In the genomic region with DNA sequence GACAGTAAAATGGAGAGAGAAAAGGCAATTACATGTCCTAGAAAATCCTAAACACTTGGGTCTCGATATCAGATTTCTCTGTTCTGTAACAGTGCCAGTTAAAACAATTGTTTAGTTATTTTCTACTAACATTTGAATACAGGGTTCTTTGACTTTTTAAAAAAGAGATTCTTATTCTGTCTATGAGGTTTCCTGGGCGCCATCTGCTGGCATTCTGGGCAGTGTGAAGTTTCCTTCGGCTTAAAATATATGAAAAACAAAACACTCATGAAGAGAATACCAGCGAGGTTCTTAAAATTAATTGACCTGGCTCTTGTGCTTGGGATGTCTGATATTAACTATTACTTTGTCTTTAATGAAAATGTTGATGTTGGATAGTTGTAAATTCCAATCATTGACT, we compare ENCODE assay signal across 9 mouse cellular contexts. TPM values are rescaled to one million over a fixed set of nuclear protein-coding genes. Genes with fewer than 3 reads are reported as not detected.
DNase-seq lines count a peak whose midpoint lies in the region; ATAC-seq and TF ChIP-seq lines count a peak whose summit lies in the region.
"Had no signal": no experiment of that assay in that cellular context is flagged by ENCODE, and none has a peak within 500 bp of the region (broad histone marks: within the 10 kb centered on the region; RNA-seq: fewer than 3 reads in every experiment).

No protein-coding gene starts in this region.

- DNase-seq in cerebellum, adult 18-20 months: peak; percentile 55 to 58
- DNase-seq in cerebellum, adult 9-11 months: no peak
- DNase-seq in kidney, adult 2 months: peak; percentile 17
- DNase-seq in A20 (ENCODE audit: low read depth, low spot score): peak; percentile 35
- DNase-seq in induced T-regulatory cell, adult 2 months (ENCODE audit: low read depth): peak; percentile 25
- DNase-seq in thymus, postnatal 14 days: peak; percentile 17
- no peak for DNase-seq in forebrain, embryonic 11.5 days (ENCODE audit: low spot score)

- TF ChIP-seq CTCF in kidney, adult 2 months (conservative IDR thresholded peaks at IDR 0.05; ENCODE audit: insufficient read depth, insufficient read length, low read depth, low read length): peak; percentile 33

- 38% methylated on average over 4 of the region's 4 CpGs for WGBS in kidney, adult 2 months
- 51% methylated on average over 4 of the region's 4 CpGs for WGBS in kidney, embryonic 16.5 days
- 69% methylated on average over 4 of the region's 4 CpGs for WGBS in forebrain, embryonic 11.5 days

- no peak overlapping the region for H3K9ac ChIP-seq in kidney, embryonic 16.5 days (replicated peaks; ENCODE audit: low read length)
- no peak overlapping the region for H3K9ac ChIP-seq in forebrain, embryonic 11.5 days (ENCODE audit: low read length)
- H3K9ac ChIP-seq: embryonic facial prominence, embryonic 13.5 days had no signal

- H3K36me3 ChIP-seq in kidney, adult 2 months (ENCODE audit: control insufficient read depth, insufficient read depth, low read length): peaks cover 5% of the 10 kb centered on the region
- H3K36me3 ChIP-seq in kidney, embryonic 16.5 days (ENCODE audit: insufficient read depth, low read length): peaks cover 14% of the 10 kb centered on the region
- H3K36me3 ChIP-seq in forebrain, embryonic 11.5 days (ENCODE audit: control insufficient read depth, insufficient read depth, low read length): no peaks in the 10 kb centered on the region; the same call in 1 of the 2 replicates

- H3K9me3 ChIP-seq in kidney, embryonic 16.5 days (ENCODE audit: low read length): no peaks in the 10 kb centered on the region
- H3K9me3 ChIP-seq in forebrain, embryonic 11.5 days (ENCODE audit: control insufficient read depth, low read length): no peaks in the 10 kb centered on the region
- H3K9me3 ChIP-seq: embryonic facial prominence, embryonic 13.5 days had no signal

- H3K4me2 ChIP-seq in kidney, embryonic 16.5 days (replicated peaks; ENCODE audit: low read depth, low read length): no peak overlapping the region
- no peak overlapping the region for H3K4me2 ChIP-seq in forebrain, embryonic 11.5 days (ENCODE audit: low read depth, low read length, severe bottlenecking)
- H3K4me2 ChIP-seq: embryonic facial prominence, embryonic 13.5 days had no signal

- H3K4me1 ChIP-seq in kidney, adult 2 months (ENCODE audit: control insufficient read depth, insufficient read depth, low read length): peaks cover 6% of the 10 kb centered on the region; the same call in 1 of the 2 replicates
- peaks cover 10% of the 10 kb centered on the region; the same call in 1 of the 2 replicates for H3K4me1 ChIP-seq in kidney, embryonic 16.5 days (ENCODE audit: insufficient read depth, low read length)
- H3K4me1 ChIP-seq in forebrain, embryonic 11.5 days (replicated peaks; ENCODE audit: control insufficient read depth, insufficient read depth, low read length): no peaks in the 10 kb centered on the region

- H3K27ac ChIP-seq in kidney, adult 2 months (ENCODE audit: insufficient read depth, low read depth, low read length): no peak overlapping the region
- no peak overlapping the region for H3K27ac ChIP-seq in kidney, embryonic 16.5 days (ENCODE audit: low read length)
- H3K27ac ChIP-seq in forebrain, embryonic 11.5 days (ENCODE audit: low read depth, low read length): no peak overlapping the region
- H3K27ac ChIP-seq: embryonic facial prominence, embryonic 13.5 days had no signal

- no peak for TF ChIP-seq POLR2A in kidney, adult 2 months (IDR thresholded peaks at IDR 0.05; ENCODE audit: low read depth, low read length)

- no peaks in the 10 kb centered on the region for H3K27me3 ChIP-seq in kidney, adult 2 months (replicated peaks; ENCODE audit: control insufficient read depth, insufficient read depth, low read length)
- H3K27me3 ChIP-seq in kidney, embryonic 16.5 days (ENCODE audit: insufficient read depth, low read length): no peaks in the 10 kb centered on the region
- no peaks in the 10 kb centered on the region for H3K27me3 ChIP-seq in forebrain, embryonic 11.5 days (ENCODE audit: control insufficient read depth, insufficient read depth, low read length)
- H3K27me3 ChIP-seq: embryonic facial prominence, embryonic 13.5 days had no signal

- ATAC-seq in kidney, embryonic 16.5 days (ENCODE audit: low FRiP score, low TSS enrichment): no peak
- no peak for ATAC-seq in forebrain, embryonic 11.5 days (replicated peaks; ENCODE audit: low FRiP score)

- no peak overlapping the region for H3K4me3 ChIP-seq in kidney, adult 2 months (ENCODE audit: insufficient read depth, low read depth, low read length)
- no peak overlapping the region for H3K4me3 ChIP-seq in kidney, embryonic 16.5 days (ENCODE audit: low read length)
- no peak overlapping the region for H3K4me3 ChIP-seq in forebrain, embryonic 11.5 days (ENCODE audit: low read depth, low read length)
- H3K4me3 ChIP-seq: embryonic facial prominence, embryonic 13.5 days had no signal

RNA-seq across cellular contexts. Expression of a gene that starts 1.4 kb away (rescaled TPM):
- polyA plus RNA-seq in kidney, adult 2 months (2012; rRNA removed): not detected in 2 replicates
- polyA plus RNA-seq in kidney, embryonic 16.5 days (2015; fragmentation: Nextera tagmentation; extraction: Ambion mirVana): 20.7 and 41.5 TPM in 2 replicates
- polyA plus RNA-seq in forebrain, embryonic 11.5 days (2014; fragmentation: Nextera tagmentation; extraction: Ambion mirVana): 31.8 and 34.0 TPM in 2 replicates

RNA-seq across cellular contexts. Expression of a gene that starts 4.2 kb away (rescaled TPM):
- 0.46 and 0.58 TPM in 2 replicates for polyA plus RNA-seq in kidney, adult 2 months (2012; rRNA removed)
- 6.5 and 8.1 TPM in 2 replicates for polyA plus RNA-seq in kidney, embryonic 16.5 days (2015; fragmentation: Nextera tagmentation; extraction: Ambion mirVana)
- polyA plus RNA-seq in forebrain, embryonic 11.5 days (2014; fragmentation: Nextera tagmentation; extraction: Ambion mirVana): 9.7 and 10.5 TPM in 2 replicates

RNA-seq across cellular contexts. Expression of a gene that starts 4.3 kb away (rescaled TPM):
- 5.2 and 15.3 TPM in 2 replicates for polyA plus RNA-seq in kidney, adult 2 months (2012; rRNA removed)
- polyA plus RNA-seq in kidney, embryonic 16.5 days (2015; fragmentation: Nextera tagmentation; extraction: Ambion mirVana): 29.4 and 32.5 TPM in 2 replicates
- polyA plus RNA-seq in forebrain, embryonic 11.5 days (2014; fragmentation: Nextera tagmentation; extraction: Ambion mirVana): 22.9 and 28.1 TPM in 2 replicates

RNA-seq across cellular contexts. Expression of a gene that starts 4.3 kb away (rescaled TPM):
- polyA plus RNA-seq in kidney, adult 2 months (2012; rRNA removed): 10.2 and 10.9 TPM in 2 replicates
- 17.1 and 18.2 TPM in 2 replicates for polyA plus RNA-seq in kidney, embryonic 16.5 days (2015; fragmentation: Nextera tagmentation; extraction: Ambion mirVana)
- 13.6 and 14.5 TPM in 2 replicates for polyA plus RNA-seq in forebrain, embryonic 11.5 days (2014; fragmentation: Nextera tagmentation; extraction: Ambion mirVana)

Comparison
In these comparisons a context has a peak if more than half of its experiments do, and no peak if none do; other contexts are left out.
1. DNase-seq: peak in cerebellum, adult 18-20 months (2 of 2), kidney, adult 2 months (single experiment), A20 (single experiment), induced T-regulatory cell, adult 2 months (single experiment) and thymus, postnatal 14 days (single experiment); none in cerebellum, adult 9-11 months (single experiment) and forebrain, embryonic 11.5 days (single experiment).